Mouse (Mus musculus): Measurements from ENCODE around the gene Gm26566.

GRCm38 (mm10) chr4:88696237-88696884 lies 25.2 kb upstream of the Gm26566 start:
- TF ChIP-seq POLR2A (IDR thresholded peaks at IDR 0.05; ENCODE audit: insufficient read length, low read depth) (no peak), MAX (IDR thresholded peaks at IDR 0.05; ENCODE audit: low read depth) (no peak), CEBPB (IDR thresholded peaks at IDR 0.05; ENCODE audit: insufficient read depth, poor library complexity, severe bottlenecking) (no peak)

All from myocyte (in vitro differentiated cells).